Mouse (Mus musculus) naive thymus-derived CD4-positive, alpha-beta T cell, adult 2 months (primary cell): ENCODE data around the gene Ano3.

ENCODE experiments used
- DNase-seq: peaks from one replicate; pipeline ENCODE4 v3.0.0-alpha.2; 2011; ENCODE audit warnings: low read depth

The Ano3 gene

GRCm38 (mm10) chr2:110806302-110807093 lies 144.2 kb downstream of the Ano3 start:
- no peak for DNase-seq

- no peak for DNase-seq
These were observed 154.8 kb downstream of the Ano3 start for GRCm38 (mm10) chr2:110795928-110796327.

GRCm38 (mm10) chr2:110795433-110795832 lies 155.3 kb downstream of the Ano3 start:
- no peak for DNase-seq

GRCm38 (mm10) chr2:110787396-110787795 lies 163.3 kb downstream of the Ano3 start:
- DNase-seq = no peak

- no peak for DNase-seq
These were observed 191.3 kb downstream of the Ano3 start for GRCm38 (mm10) chr2:110759434-110759833.

- no peak for DNase-seq
These were observed 193.2 kb downstream of the Ano3 start for GRCm38 (mm10) chr2:110757556-110757955.

GRCm38 (mm10) chr2:110740493-110740892 lies 210.2 kb downstream of the Ano3 start:
- DNase-seq = no peak

- DNase-seq = no peak
These were observed 210.9 kb downstream of the Ano3 start for GRCm38 (mm10) chr2:110739781-110740180.

- no peak for DNase-seq
These were observed 212.7 kb downstream of the Ano3 start for GRCm38 (mm10) chr2:110737981-110738380.

- DNase-seq = no peak
These were observed 213.5 kb downstream of the Ano3 start for GRCm38 (mm10) chr2:110737236-110737635.

GRCm38 (mm10) chr2:110726106-110726505 lies 224.6 kb downstream of the Ano3 start:
- DNase-seq = no peak

GRCm38 (mm10) chr2:110722208-110722607 lies 228.5 kb downstream of the Ano3 start:
- no peak for DNase-seq

- no peak for DNase-seq
These were observed 229.4 kb downstream of the Ano3 start, which contains the start of gene Muc15 for GRCm38 (mm10) chr2:110721290-110721753. Gene Muc15 (plus strand): TSS chr2:110721340.

- no peak for DNase-seq
These were observed 231.7 kb downstream of the Ano3 start for GRCm38 (mm10) chr2:110719051-110719450.

- DNase-seq = no peak
These were observed 240.5 kb downstream of the Ano3 start for GRCm38 (mm10) chr2:110710055-110710720.

GRCm38 (mm10) chr2:110709436-110709835 lies 241.3 kb downstream of the Ano3 start:
- DNase-seq = no peak

- no peak for DNase-seq
These were observed 279.6 kb downstream of the Ano3 start for GRCm38 (mm10) chr2:110671071-110671624.

GRCm38 (mm10) chr2:110663329-110663728 lies 287.4 kb downstream of the Ano3 start:
- DNase-seq = no peak

GRCm38 (mm10) chr2:110644846-110645245 lies 305.9 kb downstream of the Ano3 start:
- DNase-seq = no peak

- DNase-seq = no peak
These were observed 306.4 kb downstream of the Ano3 start for GRCm38 (mm10) chr2:110644358-110644757.
